Mouse (Mus musculus) brain, embryonic 14.5 days (tissue): ENCODE results near the gene Nsmf.

ENCODE experiments used
- CTCF ChIP-seq: fragments of 200-500 bp; IDR thresholded peaks from 2 replicates; pipeline ENCODE4 v1.5.1; 2012; ENCODE audit warnings: inconsistent platforms, mild to moderate bottlenecking, moderate library complexity, borderline replicate concordance; ENCODE audit not compliant: insufficient read depth, insufficient read length; ENCODE audit errors: extremely low read depth
- POLR2A ChIP-seq: fragments of 200-500 bp; IDR thresholded peaks from 2 replicates; pipeline ENCODE4 v1.6.1; 2012; ENCODE audit warnings: mild to moderate bottlenecking, inconsistent platforms, borderline replicate concordance; ENCODE audit not compliant: poor library complexity, insufficient read depth, insufficient read length, severe bottlenecking; ENCODE audit errors: extremely low read depth

- no peak for TF ChIP-seq POLR2A
- TF ChIP-seq CTCF: no peak
These were observed 19.2 kb upstream of the Nsmf start for GRCm38 (mm10) chr2:25034994-25035393.
